Mouse (Mus musculus) liver, embryonic 13.5 days (tissue): ENCODE measurements around the gene Olfr319. TPM values are rescaled to one million over a fixed set of nuclear protein-coding genes. Genes with fewer than 3 reads are reported as not detected.
"Not testable (repeated sequence)": the region's sequence is repeated elsewhere in the genome, so short reads cannot be mapped to it uniquely, and the experiment has no call there.

Source experiments
- ATAC-seq: fragments of 200-750 bp; cut with Nextera tagmentation; 2 replicates; pipeline ENCODE4 v1.8.0; 2017; ENCODE audit warnings: low read depth, mild to moderate bottlenecking, moderate number of reproducible peaks, moderate library complexity
- DNase-seq: peaks from one replicate; pipeline ENCODE4 v3.0.0; 2022
- H3K27ac ChIP-seq: fragments of 300-500 bp; sonication (generic); 2 replicates; pipeline ENCODE4 v1.5.1; 2015; ENCODE audit warnings: moderate library complexity, mild to moderate bottlenecking, inconsistent platforms
- H3K27me3 ChIP-seq: fragments of 300-500 bp; sonication (generic); 2 replicates; pipeline ENCODE4 v1.6.1; 2015; ENCODE audit warnings: mild to moderate bottlenecking, inconsistent platforms
- H3K36me3 ChIP-seq: fragments of 300-500 bp; sonication (generic); 2 replicates; pipeline ENCODE4 v1.6.1; 2015; ENCODE audit warnings: mild to moderate bottlenecking, inconsistent platforms
- H3K4me1 ChIP-seq: fragments of 300-500 bp; sonication (generic); replicated peaks from 2 replicates; pipeline ENCODE4 v1.6.1; 2015; ENCODE audit warnings: inconsistent platforms
- H3K4me2 ChIP-seq: fragments of 300-500 bp; sonication (generic); 2 replicates; pipeline ENCODE4 v1.6.1; 2015; ENCODE audit warnings: inconsistent platforms, mild to moderate bottlenecking, moderate library complexity
- H3K4me3 ChIP-seq: fragments of 300-500 bp; sonication (generic); replicated peaks from 2 replicates; pipeline ENCODE4 v1.5.1; 2015; ENCODE audit warnings: mild to moderate bottlenecking, inconsistent platforms
- H3K9ac ChIP-seq: fragments of 300-500 bp; sonication (generic); 2 replicates; pipeline ENCODE4 v1.6.1; 2015; ENCODE audit warnings: mild to moderate bottlenecking, inconsistent platforms
- H3K9me3 ChIP-seq: fragments of 300-500 bp; sonication (generic); replicated peaks from 2 replicates; pipeline ENCODE4 v1.6.1; 2016; ENCODE audit warnings: inconsistent platforms
- WGBS: fragments of 180-500 bp; shearing (Covaris S2); methylation state at CpG from one replicate; pipeline ENCODE4 v1.1.7; 2015; ENCODE audit not compliant: insufficient replicate concordance; 5-methylcytosine and 5-hydroxymethylcytosine counted together
- polyA plus RNA-seq: library from polyadenylated mRNA; unstranded; fragments of >200 nt; fragmentation: Nextera tagmentation; extraction: Ambion mirVana; gene quantifications from 2 replicates; pipeline ENCODE4 v1.2.1, GENCODE M21; 2015

Gene Olfr319
- polyA plus RNA-seq, 1 experiment from 2014 or later = not detected

GRCm38 (mm10) chr11:58738792-58739262, 39.9 kb downstream of the Olfr319 start, which contains the start of gene Olfr317:
Gene Olfr317 (minus strand): TSS chr11:58739212.
- H3K4me3 ChIP-seq = no peak within 1 kb of the TSS
- H3K27ac ChIP-seq = no peak within 1 kb of the TSS
- DNase-seq = no peak
- no peak within 1 kb of the TSS for H3K9ac ChIP-seq
- no peaks in the 10 kb centered on the region for H3K36me3 ChIP-seq
- no peak for ATAC-seq
- H3K27me3 ChIP-seq = no peaks in the 10 kb centered on the region
- H3K4me1 ChIP-seq = no peaks in the 10 kb centered on the region
- 58% methylated on average over 4 of the region's 4 CpGs for WGBS
- no peaks in the 10 kb centered on the region for H3K9me3 ChIP-seq
- H3K4me2 ChIP-seq = no peak within 1 kb of the TSS

DNA sequence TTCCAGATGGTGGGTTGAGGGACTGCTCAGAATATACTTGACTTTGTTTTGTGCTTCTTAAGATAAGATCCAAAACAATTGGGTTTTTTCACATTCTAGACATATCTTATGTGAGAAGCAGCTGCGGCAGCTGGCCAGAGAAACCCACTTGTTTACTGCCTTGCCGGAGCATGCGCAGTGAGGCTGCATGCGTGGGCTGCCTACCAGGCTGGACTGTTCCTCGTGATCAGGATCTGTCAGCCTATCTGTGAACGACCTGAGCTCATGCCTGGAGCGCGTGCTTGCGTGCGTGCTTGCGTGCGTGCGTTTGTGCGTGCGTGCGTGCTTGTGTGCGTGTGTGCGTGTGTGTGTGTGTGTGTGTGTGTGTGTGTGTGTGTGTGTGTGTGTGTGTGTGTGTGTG, 52.1 kb downstream of the Olfr319 start:
- H3K27me3 ChIP-seq, H3K9ac ChIP-seq, H3K9me3 ChIP-seq, H3K4me1 ChIP-seq, H3K4me3 ChIP-seq, ATAC-seq, H3K27ac ChIP-seq, H3K36me3 ChIP-seq, DNase-seq, H3K4me2 ChIP-seq: not testable (repeated sequence)
- 77% methylated on average over 18 of the region's 18 CpGs for WGBS

DNA sequence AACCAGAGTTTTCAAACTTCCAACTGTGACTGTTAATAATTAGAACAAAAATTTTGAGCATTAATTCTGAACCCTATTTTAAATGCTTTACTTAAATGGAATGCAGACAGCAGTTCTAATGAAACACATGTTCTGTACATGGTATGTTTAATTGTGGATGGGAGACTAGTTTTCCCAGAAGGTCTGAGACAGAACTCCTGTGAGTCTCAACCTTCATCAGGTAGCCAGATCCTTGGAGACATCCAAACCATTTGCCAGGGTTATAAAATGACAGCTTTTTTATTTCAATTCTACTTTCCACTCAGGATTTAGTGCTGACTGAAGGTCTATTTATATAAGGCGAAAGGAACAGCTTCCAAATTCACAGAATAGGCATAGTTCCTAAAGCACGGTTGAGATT, 53.5 kb downstream of the Olfr319 start, which contains the start of gene Olfr316:
Gene Olfr316 (plus strand): TSS at position 301 of the 400 bp plus-strand sequence.
- Histone ChIP-seq H3K4me1 (no peaks in the 10 kb centered on the region), H3K9me3 (no peaks in the 10 kb centered on the region), H3K9ac (no peak within 1 kb of the TSS), H3K36me3 (no peaks in the 10 kb centered on the region), H3K27me3 (no peaks in the 10 kb centered on the region), H3K27ac (no peak within 1 kb of the TSS), H3K4me3 (no peak within 1 kb of the TSS), H3K4me2 (no peak within 1 kb of the TSS)
- WGBS = 72% methylated on average over 2 of the region's 2 CpGs
- ATAC-seq (no peak), DNase-seq (no peak)

Other genes starting within 250 kb of the Olfr319 start
- not detected in 2 replicates for gene Lypd9, start 246.2 kb upstream of the Olfr319 start, polyA plus RNA-seq
- gene Olfr30, start 236.9 kb upstream of the Olfr319 start, polyA plus RNA-seq = not detected in 2 replicates
- not detected in 2 replicates for gene Olfr332, start 206.6 kb upstream of the Olfr319 start, polyA plus RNA-seq
- gene Olfr331, start 196.6 kb upstream of the Olfr319 start, polyA plus RNA-seq = not detected in 2 replicates
- gene Olfr330, start 164.3 kb upstream of the Olfr319 start, polyA plus RNA-seq = not detected in 2 replicates
- not detected in 2 replicates for gene Olfr329-ps, start 152.7 kb upstream of the Olfr319 start, polyA plus RNA-seq
- gene Olfr328, start 143.5 kb upstream of the Olfr319 start, polyA plus RNA-seq = not detected in 2 replicates
- gene Olfr224, start 128.6 kb upstream of the Olfr319 start, polyA plus RNA-seq = not detected in 2 replicates
- gene Olfr325, start 121.4 kb upstream of the Olfr319 start, polyA plus RNA-seq = not detected in 2 replicates
- gene Olfr324, start 104.0 kb upstream of the Olfr319 start, polyA plus RNA-seq = not detected in 2 replicates
- not detected in 2 replicates for gene 2210407C18Rik, start 83.1 kb upstream of the Olfr319 start, polyA plus RNA-seq
- not detected in 2 replicates for gene Olfr323, start 68.7 kb upstream of the Olfr319 start, polyA plus RNA-seq
- 9.2 and 12.4 TPM in 2 replicates for gene Trim58, start 58.7 kb upstream of the Olfr319 start, polyA plus RNA-seq
- not detected in 2 replicates for gene Olfr322, start 40.4 kb upstream of the Olfr319 start, polyA plus RNA-seq
- not detected in 2 replicates for gene Olfr320, start 18.1 kb upstream of the Olfr319 start, polyA plus RNA-seq
- gene Olfr318, start 24.9 kb downstream of the Olfr319 start, polyA plus RNA-seq = not detected in 2 replicates
- gene Olfr317, start 40.0 kb downstream of the Olfr319 start, polyA plus RNA-seq = not detected in 2 replicates
- gene Olfr316, start 53.6 kb downstream of the Olfr319 start, polyA plus RNA-seq = not detected in 2 replicates
- gene Olfr315, start 74.0 kb downstream of the Olfr319 start, polyA plus RNA-seq = not detected in 2 replicates
- not detected in 2 replicates for gene Olfr314, start 83.8 kb downstream of the Olfr319 start, polyA plus RNA-seq
- 0.49 TPM in 1 of 2 replicates, not detected in the other for gene Fam183b, start 102.8 kb downstream of the Olfr319 start, polyA plus RNA-seq
- gene Olfr313, start 115.8 kb downstream of the Olfr319 start, polyA plus RNA-seq = not detected in 2 replicates
- not detected in 2 replicates for gene Olfr312, start 130.1 kb downstream of the Olfr319 start, polyA plus RNA-seq
- gene Olfr311, start 140.1 kb downstream of the Olfr319 start, polyA plus RNA-seq = not detected in 2 replicates
- gene Gm12258, start 148.0 kb downstream of the Olfr319 start, polyA plus RNA-seq = 1.3 and 2.2 TPM in 2 replicates
- 2.3 and 3.0 TPM in 2 replicates for gene 2810021J22Rik, start 168.1 kb downstream of the Olfr319 start, polyA plus RNA-seq
- 3.7 and 5.4 TPM in 2 replicates for gene Zfp39, start 205.1 kb downstream of the Olfr319 start, polyA plus RNA-seq
- 11.2 and 12.5 TPM in 2 replicates for gene Btnl10, start 218.7 kb downstream of the Olfr319 start, polyA plus RNA-seq
- gene Rnf187, start 239.8 kb downstream of the Olfr319 start, polyA plus RNA-seq = 125 and 130 TPM in 2 replicates
- 5.5 and 6.3 TPM in 2 replicates for gene Hist3h2ba, start 249.8 kb downstream of the Olfr319 start, polyA plus RNA-seq